In genomic region chr10:39518859-39519258, GRCm38 (mm10) we compare ENCODE assay signal across 10 mouse cellular contexts.
DNase-seq lines count a peak whose midpoint lies in the region; ATAC-seq lines count a peak whose summit lies in the region.
"Had no signal": no experiment of that assay in that cellular context is flagged by ENCODE, and none has a peak within 500 bp of the region (broad histone marks: within the 10 kb centered on the region; RNA-seq: fewer than 3 reads in every experiment).

No protein-coding gene starts in this region.

- H3K36me3 ChIP-seq in forebrain, embryonic 12.5 days (replicated peaks) = peaks cover 30% of the 10 kb centered on the region
- peaks cover 33% of the 10 kb centered on the region for H3K36me3 ChIP-seq in forebrain, embryonic 10.5 days (replicated peaks)
- H3K36me3 ChIP-seq in liver, embryonic 12.5 days = peaks cover 34% of the 10 kb centered on the region
- no peaks in the 10 kb centered on the region for H3K36me3 ChIP-seq in liver, embryonic 11.5 days (ENCODE audit: control insufficient read depth, insufficient read depth, low read length)

- H3K27ac ChIP-seq in forebrain, embryonic 12.5 days = peak overlapping the region; percentile 50; the same call in 1 of the 2 replicates
- H3K27ac ChIP-seq in forebrain, embryonic 10.5 days = no peak overlapping the region
- H3K27ac ChIP-seq in liver, embryonic 12.5 days = 0 out of 2 replicates have a peak overlapping the region, but pooled peaks have one; percentile 9
- H3K27ac ChIP-seq in liver, embryonic 11.5 days (ENCODE audit: low read depth, low read length) = no peak overlapping the region

- H3K9me3 ChIP-seq in forebrain, embryonic 12.5 days = no peaks in the 10 kb centered on the region
- H3K9me3 ChIP-seq in forebrain, embryonic 10.5 days = peaks cover 3% of the 10 kb centered on the region; the same call in 1 of the 2 replicates
- no peaks in the 10 kb centered on the region for H3K9me3 ChIP-seq in liver, embryonic 12.5 days (replicated peaks)
- H3K9me3 ChIP-seq in liver, embryonic 11.5 days (ENCODE audit: control insufficient read depth, low read length) = no peaks in the 10 kb centered on the region

- no peak for ATAC-seq in forebrain, embryonic 12.5 days (ENCODE audit: low FRiP score)
- no peak for ATAC-seq in liver, embryonic 12.5 days
- no peak for ATAC-seq in liver, embryonic 11.5 days (replicated peaks; ENCODE audit: low FRiP score)

- 80% methylated on average over 3 of the region's 3 CpGs for WGBS in forebrain, embryonic 12.5 days
- WGBS in forebrain, embryonic 10.5 days = 79% methylated on average over 3 of the region's 3 CpGs
- 60% methylated on average over 3 of the region's 3 CpGs for WGBS in liver, embryonic 12.5 days (ENCODE audit: insufficient replicate concordance)
- 63% methylated on average over 3 of the region's 3 CpGs for WGBS in liver, embryonic 11.5 days

- H3K4me2 ChIP-seq in forebrain, embryonic 12.5 days = no peak overlapping the region
- no peak overlapping the region for H3K4me2 ChIP-seq in liver, embryonic 12.5 days
- H3K4me2 ChIP-seq in liver, embryonic 11.5 days = no peak overlapping the region

- H3K27me3 ChIP-seq in forebrain, embryonic 12.5 days = no peaks in the 10 kb centered on the region
- H3K27me3 ChIP-seq in forebrain, embryonic 10.5 days (ENCODE audit: poor library complexity, severe bottlenecking) = no peaks in the 10 kb centered on the region
- no peaks in the 10 kb centered on the region for H3K27me3 ChIP-seq in liver, embryonic 12.5 days (replicated peaks)
- no peaks in the 10 kb centered on the region for H3K27me3 ChIP-seq in liver, embryonic 11.5 days (replicated peaks; ENCODE audit: control insufficient read depth, insufficient read depth, low read length)

- no peak for DNase-seq in forebrain, embryonic 10.5 days (ENCODE audit: extremely low spot score, low spot score)
- DNase-seq in liver, embryonic 11.5 days (ENCODE audit: low spot score) = no peak
- DNase-seq in NIH3T3 (ENCODE audit: low read depth) (peak; percentile 37), adipocyte (ENCODE audit: low spot score) (no peak)
- DNase-seq in induced T-regulatory cell, adult 2 months (ENCODE audit: low read depth) = peak; percentile 29
- DNase-seq in cerebellum, adult 9-10 months = no peak
- DNase-seq: kidney, postnatal 14 days; right cerebral cortex, adult 18-20 months had no signal

- no peak overlapping the region for H3K9ac ChIP-seq in forebrain, embryonic 12.5 days
- no peak overlapping the region for H3K9ac ChIP-seq in liver, embryonic 12.5 days
- H3K9ac ChIP-seq in liver, embryonic 11.5 days (ENCODE audit: low read depth, low read length) = no peak overlapping the region

- H3K4me3 ChIP-seq in forebrain, embryonic 12.5 days (replicated peaks) = no peak overlapping the region
- no peak overlapping the region for H3K4me3 ChIP-seq in forebrain, embryonic 10.5 days
- no peak overlapping the region for H3K4me3 ChIP-seq in liver, embryonic 12.5 days
- no peak overlapping the region for H3K4me3 ChIP-seq in liver, embryonic 11.5 days (ENCODE audit: low read depth, low read length)

- peaks cover 56% of the 10 kb centered on the region for H3K4me1 ChIP-seq in forebrain, embryonic 12.5 days
- H3K4me1 ChIP-seq in forebrain, embryonic 10.5 days = peaks cover 55% of the 10 kb centered on the region
- peaks cover 4% of the 10 kb centered on the region; the same call in 1 of the 2 replicates for H3K4me1 ChIP-seq in liver, embryonic 12.5 days
- peaks cover 3% of the 10 kb centered on the region; the same call in 1 of the 2 replicates for H3K4me1 ChIP-seq in liver, embryonic 11.5 days (replicated peaks; ENCODE audit: control insufficient read depth, insufficient read depth, low read length)

Comparison
In these comparisons a context has a peak if more than half of its experiments do, and no peak if none do; other contexts are left out.
1. H3K27ac ChIP-seq: peak in forebrain, embryonic 12.5 days (single experiment) and liver, embryonic 12.5 days (single experiment); none in forebrain, embryonic 10.5 days (single experiment) and liver, embryonic 11.5 days (single experiment).
2. DNase-seq: peak in NIH3T3 (single experiment) and induced T-regulatory cell, adult 2 months (single experiment); none in forebrain, embryonic 10.5 days (single experiment), liver, embryonic 11.5 days (single experiment), cerebellum, adult 9-10 months (single experiment) and adipocyte (single experiment).